Mouse (Mus musculus) thymus, adult 2 months (tissue): ENCODE results near the gene Tecpr2. TPM values are rescaled to one million over a fixed set of nuclear protein-coding genes. Genes with fewer than 3 reads are reported as not detected.

Experiments
- DNase-seq: peaks from one replicate; pipeline ENCODE4 v3.0.0; 2021
- H3K27ac ChIP-seq: fragments of 200-500 bp; 2 replicates; pipeline ENCODE4 v1.5.1; 2012; ENCODE audit warnings: low read length, control low read depth; ENCODE audit not compliant: control insufficient read depth, insufficient read depth
- H3K27me3 ChIP-seq: fragments of 200-500 bp; 2 replicates; pipeline ENCODE4 v1.6.1; 2012; ENCODE audit warnings: mild to moderate bottlenecking, low read length, moderate library complexity, mixed read lengths; ENCODE audit not compliant: control insufficient read depth, insufficient read depth
- H3K36me3 ChIP-seq: fragments of 200-500 bp; 2 replicates; pipeline ENCODE4 v1.6.1; 2012; ENCODE audit warnings: mild to moderate bottlenecking, low read length, moderate library complexity; ENCODE audit not compliant: control insufficient read depth, insufficient read depth
- H3K4me1 ChIP-seq: fragments of 200-500 bp; replicated peaks from 2 replicates; pipeline ENCODE4 v1.6.1; 2012; ENCODE audit warnings: low read length; ENCODE audit not compliant: control insufficient read depth, insufficient read depth
- H3K4me3 ChIP-seq: fragments of 200-500 bp; 2 replicates; pipeline ENCODE4 v1.5.1; 2012; ENCODE audit warnings: mild to moderate bottlenecking, low read length, control low read depth, moderate library complexity; ENCODE audit not compliant: control insufficient read depth, insufficient read depth
- CTCF ChIP-seq: fragments of 200-500 bp; IDR thresholded peaks from 2 replicates; pipeline ENCODE4 v1.5.1; 2012; ENCODE audit warnings: mild to moderate bottlenecking, control low read depth, low read length, moderate library complexity, borderline replicate concordance; ENCODE audit not compliant: control insufficient read depth, poor library complexity, insufficient read depth; ENCODE audit errors: extremely low read depth
- POLR2A ChIP-seq: fragments of 200-500 bp; IDR thresholded peaks from 2 replicates; pipeline ENCODE4 v1.6.1; 2012; ENCODE audit warnings: mild to moderate bottlenecking, low read length, control low read depth, moderate library complexity; ENCODE audit not compliant: control insufficient read depth, poor library complexity, insufficient read depth; ENCODE audit errors: extremely low read depth
- WGBS: fragments of 180-500 bp; shearing (Covaris S2); methylation state at CpG from one replicate; pipeline ENCODE4 v1.1.7; 2018; 5-methylcytosine and 5-hydroxymethylcytosine counted together
- polyA plus RNA-seq: library from polyadenylated mRNA; depleted of rRNA; stranded (reverse); fragments of >200 nt; gene quantifications from 2 replicates; pipeline ENCODE4 v1.2.3, GENCODE M21; 2012; rRNA removed

Tecpr2 gene
- 9.3 and 9.6 TPM in 2 replicates for polyA plus RNA-seq

- H3K27ac ChIP-seq = no peak within 1 kb of the TSS
- H3K36me3 ChIP-seq = no peaks in the 10 kb centered on the region
- H3K4me1 ChIP-seq = peaks cover 9% of the 10 kb centered on the region
- peak within 1 kb of the TSS; percentile 88 for H3K4me3 ChIP-seq
- H3K27me3 ChIP-seq = no peaks in the 10 kb centered on the region
- WGBS = under 1% methylated on average over 73 of the region's 74 CpGs
- 0 out of 2 replicates have a peak, but pooled peaks have one; percentile 40 for TF ChIP-seq POLR2A
- peak; percentile 41; the same call in 1 of the 2 replicates for TF ChIP-seq CTCF
- peak; percentile 98 for DNase-seq
These were observed at the start of gene Tecpr2, which contains the start of gene Cinp for GRCm38 (mm10) chr12:110889036-110890020. Gene Tecpr2 (plus strand): TSS chr12:110889264. Gene Cinp (minus strand): TSS chr12:110889145.

GRCm38 (mm10) chr12:110840348-110841198 lies 48.5 kb upstream of the Tecpr2 start, which contains the start of gene Mok:
Gene Mok (minus strand): TSS chr12:110840939.
- under 1% methylated on average over 71 of the region's 71 CpGs for WGBS
- H3K27ac ChIP-seq = no peak within 1 kb of the TSS
- peak; percentile 63; the same call in 1 of the 2 replicates for TF ChIP-seq CTCF
- 0 out of 2 replicates have a peak, but pooled peaks have one; percentile 16 for TF ChIP-seq POLR2A

GRCm38 (mm10) chr12:110841731-110842493 lies 47.2 kb upstream of the Tecpr2 start:
- 77% methylated on average over 5 of the region's 5 CpGs for WGBS
- no peak overlapping the region for H3K27ac ChIP-seq
- no peaks in the 10 kb centered on the region for H3K36me3 ChIP-seq
- DNase-seq = no peak
- H3K27me3 ChIP-seq = peaks cover 3% of the 10 kb centered on the region; the same call in 1 of the 2 replicates
- peaks cover 22% of the 10 kb centered on the region for H3K4me1 ChIP-seq
- H3K4me3 ChIP-seq = no peak overlapping the region
- TF ChIP-seq CTCF (no peak), POLR2A (no peak)

More at GRCm38 (mm10) chr12:110840348-110841198, 48.5 kb upstream of the Tecpr2 start, which contains the start of gene Mok:
- H3K27me3 ChIP-seq = peaks cover 3% of the 10 kb centered on the region; the same call in 1 of the 2 replicates
- peaks cover 21% of the 10 kb centered on the region for H3K4me1 ChIP-seq
- peak; percentile 97 for DNase-seq
- H3K4me3 ChIP-seq = peak within 1 kb of the TSS; percentile 45
- no peaks in the 10 kb centered on the region for H3K36me3 ChIP-seq

- WGBS = 16% methylated on average over 32 of the region's 32 CpGs
- peaks cover 3% of the 10 kb centered on the region; the same call in 1 of the 2 replicates for H3K27me3 ChIP-seq
- TF ChIP-seq CTCF (peak; percentile 93), POLR2A (no peak)
- peaks cover 22% of the 10 kb centered on the region for H3K4me1 ChIP-seq
- H3K27ac ChIP-seq = no peak overlapping the region
- no peaks in the 10 kb centered on the region for H3K36me3 ChIP-seq
- H3K4me3 ChIP-seq = peak overlapping the region; percentile 43
- peak; percentile 81 for DNase-seq
These were observed 45.6 kb upstream of the Tecpr2 start for GRCm38 (mm10) chr12:110843194-110844048.
